In genomic region chr12:4208405-4209133, GRCm38 (mm10) we compare ENCODE assay signal across 8 mouse cellular contexts. TPM values are rescaled to one million over a fixed set of nuclear protein-coding genes. Genes with fewer than 3 reads are reported as not detected.
DNase-seq lines count a peak whose midpoint lies in the region; ATAC-seq and TF ChIP-seq lines count a peak whose summit lies in the region.

No protein-coding gene starts in this region.

- WGBS in midbrain, embryonic 13.5 days: 82% methylated on average over 15 of the region's 15 CpGs
- 80% methylated on average over 13 of the region's 15 CpGs for WGBS in midbrain, embryonic 15.5 days
- 80% methylated on average over 15 of the region's 15 CpGs for WGBS in intestine, embryonic 14.5 days
- WGBS in limb, embryonic 14.5 days: 85% methylated on average over 15 of the region's 15 CpGs

- peaks cover 65% of the 10 kb centered on the region for H3K36me3 ChIP-seq in midbrain, embryonic 13.5 days
- H3K36me3 ChIP-seq in midbrain, embryonic 15.5 days (replicated peaks): peaks cover 17% of the 10 kb centered on the region; the same call in 1 of the 2 replicates
- peaks cover 83% of the 10 kb centered on the region for H3K36me3 ChIP-seq in intestine, embryonic 14.5 days (ENCODE audit: control insufficient read depth, insufficient read depth, low read length)
- peaks cover 77% of the 10 kb centered on the region for H3K36me3 ChIP-seq in limb, embryonic 14.5 days (ENCODE audit: control insufficient read depth, insufficient read depth, low read length)

- TF ChIP-seq POLR2A in embryonic fibroblast, embryonic 13.5 days (IDR thresholded peaks at IDR 0.05; ENCODE audit: low read depth, low read length): no peak
- TF ChIP-seq POLR2A in limb, embryonic 14.5 days (IDR thresholded peaks at IDR 0.05; ENCODE audit: borderline replicate concordance, extremely low read depth, insufficient read depth, insufficient read length): no peak

- no peak overlapping the region for H3K27ac ChIP-seq in midbrain, embryonic 13.5 days
- no peak overlapping the region for H3K27ac ChIP-seq in midbrain, embryonic 15.5 days
- no peak overlapping the region for H3K27ac ChIP-seq in embryonic fibroblast, embryonic 13.5 days (ENCODE audit: insufficient read depth, low read length)
- H3K27ac ChIP-seq in intestine, embryonic 14.5 days (ENCODE audit: low read depth): no peak overlapping the region
- H3K27ac ChIP-seq in limb, embryonic 14.5 days (replicated peaks; ENCODE audit: low read depth, low read length): no peak overlapping the region

- DNase-seq in intestine, embryonic 14.5 days (ENCODE audit: low spot score): peak; percentile 62
- peak; percentile 41 for DNase-seq in limb, embryonic 14.5 days (ENCODE audit: low spot score)
- peak; percentile 66 for DNase-seq in retina, postnatal 1 day

- no peaks in the 10 kb centered on the region for H3K4me1 ChIP-seq in midbrain, embryonic 13.5 days (replicated peaks)
- H3K4me1 ChIP-seq in midbrain, embryonic 15.5 days: no peaks in the 10 kb centered on the region
- no peaks in the 10 kb centered on the region for H3K4me1 ChIP-seq in embryonic fibroblast, embryonic 13.5 days (ENCODE audit: control insufficient read depth, insufficient read depth, low read length)
- no peaks in the 10 kb centered on the region for H3K4me1 ChIP-seq in intestine, embryonic 14.5 days (replicated peaks; ENCODE audit: control insufficient read depth, insufficient read depth, low read length)
- no peaks in the 10 kb centered on the region for H3K4me1 ChIP-seq in limb, embryonic 14.5 days (ENCODE audit: control insufficient read depth, insufficient read depth, low read length)

- no peak overlapping the region for H3K9ac ChIP-seq in midbrain, embryonic 13.5 days (replicated peaks)
- H3K9ac ChIP-seq in midbrain, embryonic 15.5 days: no peak overlapping the region
- H3K9ac ChIP-seq in intestine, embryonic 14.5 days (ENCODE audit: low read length): no peak overlapping the region
- no peak overlapping the region for H3K9ac ChIP-seq in limb, embryonic 14.5 days (ENCODE audit: low read depth, low read length, severe bottlenecking)

- 0 out of 2 replicates have a peak, but pooled peaks have one; percentile 0 for TF ChIP-seq CTCF in embryonic fibroblast, embryonic 13.5 days (IDR thresholded peaks at IDR 0.05; ENCODE audit: borderline replicate concordance, insufficient read depth, low read length)

- no peaks in the 10 kb centered on the region for H3K9me3 ChIP-seq in midbrain, embryonic 13.5 days
- H3K9me3 ChIP-seq in midbrain, embryonic 15.5 days: no peaks in the 10 kb centered on the region
- H3K9me3 ChIP-seq in intestine, embryonic 14.5 days (ENCODE audit: control insufficient read depth, low read length): no peaks in the 10 kb centered on the region
- H3K9me3 ChIP-seq in limb, embryonic 14.5 days (ENCODE audit: control insufficient read depth, low read length): no peaks in the 10 kb centered on the region

- H3K4me3 ChIP-seq in midbrain, embryonic 13.5 days (replicated peaks): no peak overlapping the region
- H3K4me3 ChIP-seq in midbrain, embryonic 15.5 days: no peak overlapping the region
- H3K4me3 ChIP-seq in embryonic fibroblast, embryonic 13.5 days (ENCODE audit: insufficient read depth, low read length): no peak overlapping the region
- no peak overlapping the region for H3K4me3 ChIP-seq in intestine, embryonic 14.5 days (ENCODE audit: low read depth, low read length)
- H3K4me3 ChIP-seq in limb, embryonic 14.5 days (replicated peaks; ENCODE audit: low read length): no peak overlapping the region

- no peaks in the 10 kb centered on the region for H3K27me3 ChIP-seq in midbrain, embryonic 13.5 days
- H3K27me3 ChIP-seq in midbrain, embryonic 15.5 days (replicated peaks): no peaks in the 10 kb centered on the region
- no peaks in the 10 kb centered on the region for H3K27me3 ChIP-seq in intestine, embryonic 14.5 days (replicated peaks; ENCODE audit: control insufficient read depth, insufficient read depth, low read length)
- no peaks in the 10 kb centered on the region for H3K27me3 ChIP-seq in limb, embryonic 14.5 days (ENCODE audit: control insufficient read depth, insufficient read depth, low read length)

- peak; percentile 58; the same call in 1 of the 2 replicates for ATAC-seq in midbrain, embryonic 13.5 days
- ATAC-seq in midbrain, embryonic 15.5 days (replicated peaks): no peak
- peak; percentile 92 for ATAC-seq in activated CD4-positive, CD25-positive, alpha-beta regulatory T cell, adult 4 months
- ATAC-seq in intestine, embryonic 14.5 days (replicated peaks; ENCODE audit: low FRiP score, low TSS enrichment, low read depth): 0 out of 2 replicates have a peak, but pooled peaks have one; percentile 47
- no peak for ATAC-seq in limb, embryonic 14.5 days (ENCODE audit: low FRiP score, low read depth)
- no peak for ATAC-seq in erythroid progenitor cell, adult 5-6 weeks (replicated peaks; ENCODE audit: low FRiP score, poor library complexity, severe bottlenecking)

- H3K4me2 ChIP-seq in midbrain, embryonic 13.5 days (replicated peaks): no peak overlapping the region
- no peak overlapping the region for H3K4me2 ChIP-seq in midbrain, embryonic 15.5 days
- no peak overlapping the region for H3K4me2 ChIP-seq in intestine, embryonic 14.5 days (ENCODE audit: low read length)
- H3K4me2 ChIP-seq in limb, embryonic 14.5 days (replicated peaks; ENCODE audit: low read depth, low read length, severe bottlenecking): no peak overlapping the region

RNA-seq across cellular contexts. Expression of gene Ptrhd1, which starts 25.3 kb away (rescaled TPM):
- polyA plus RNA-seq in midbrain, embryonic 13.5 days (2015; fragmentation: Nextera tagmentation; extraction: Ambion mirVana): 5.3 and 5.6 TPM in 2 replicates
- 4.7 and 5.1 TPM in 2 replicates for polyA plus RNA-seq in midbrain, embryonic 15.5 days (2015; fragmentation: Nextera tagmentation; extraction: Ambion mirVana)
- polyA plus RNA-seq in activated CD4-positive, CD25-positive, alpha-beta regulatory T cell, adult 4 months (2017; shearing (Covaris generic)): 1 to 10 TPM; 5.0 to 5.3 TPM
- polyA plus RNA-seq in embryonic fibroblast, embryonic 13.5 days (2011; ENCODE audit: insufficient read length, low read depth, missing spikeins): 3.5 and 4.1 TPM in 2 replicates
- 6.7 and 7.6 TPM in 2 replicates for polyA plus RNA-seq in intestine, embryonic 14.5 days (2014; fragmentation: Nextera tagmentation; extraction: Ambion mirVana)
- polyA plus RNA-seq in limb, embryonic 14.5 days (2012; rRNA removed): 4.1 and 5.3 TPM in 2 replicates
- polyA plus RNA-seq in limb, embryonic 14.5 days (2014; fragmentation: Nextera tagmentation; extraction: Ambion mirVana): 5.5 and 5.6 TPM in 2 replicates
- total RNA-seq in erythroid progenitor cell, adult 5-6 weeks (2015; ENCODE audit: low replicate concordance): 1.8 TPM in 1 of 2 replicates, not detected in the other
- total RNA-seq in erythroid progenitor cell, adult 5-6 weeks (2017; ENCODE audit: low replicate concordance): 0.83 and 1.0 TPM in 2 replicates

RNA-seq across cellular contexts. Expression of gene Cenpo, which starts 25.5 kb away (rescaled TPM):
- polyA plus RNA-seq in midbrain, embryonic 13.5 days (2015; fragmentation: Nextera tagmentation; extraction: Ambion mirVana): 10.2 and 13.1 TPM in 2 replicates
- 8.3 and 9.1 TPM in 2 replicates for polyA plus RNA-seq in midbrain, embryonic 15.5 days (2015; fragmentation: Nextera tagmentation; extraction: Ambion mirVana)
- 10 to 100 TPM; 19.7 to 24.5 TPM for polyA plus RNA-seq in activated CD4-positive, CD25-positive, alpha-beta regulatory T cell, adult 4 months (2017; shearing (Covaris generic))
- polyA plus RNA-seq in embryonic fibroblast, embryonic 13.5 days (2011; ENCODE audit: insufficient read length, low read depth, missing spikeins): 7.2 and 14.8 TPM in 2 replicates
- 13.3 and 14.0 TPM in 2 replicates for polyA plus RNA-seq in intestine, embryonic 14.5 days (2014; fragmentation: Nextera tagmentation; extraction: Ambion mirVana)
- polyA plus RNA-seq in limb, embryonic 14.5 days (2012; rRNA removed): 19.2 and 21.1 TPM in 2 replicates
- polyA plus RNA-seq in limb, embryonic 14.5 days (2014; fragmentation: Nextera tagmentation; extraction: Ambion mirVana): 11.9 and 13.7 TPM in 2 replicates
- total RNA-seq in erythroid progenitor cell, adult 5-6 weeks (2015; ENCODE audit: low replicate concordance): 11.3 and 15.1 TPM in 2 replicates
- total RNA-seq in erythroid progenitor cell, adult 5-6 weeks (2017; ENCODE audit: low replicate concordance): 16.0 and 24.8 TPM in 2 replicates

Comparison
In these comparisons a context has a peak if more than half of its experiments do, and no peak if none do; other contexts are left out.
1. ATAC-seq: peak in midbrain, embryonic 13.5 days (single experiment), activated CD4-positive, CD25-positive, alpha-beta regulatory T cell, adult 4 months (single experiment) and intestine, embryonic 14.5 days (single experiment); none in midbrain, embryonic 15.5 days (single experiment), limb, embryonic 14.5 days (single experiment) and erythroid progenitor cell, adult 5-6 weeks (single experiment).
2. Peak in every context shown above with its lines, with median percentiles within 50 percentile points of each other: DNase-seq.